Mouse (Mus musculus): ENCODE data around the gene Gm10715. TPM values are rescaled to one million over a fixed set of nuclear protein-coding genes. Genes with fewer than 3 reads are reported as not detected.
"Not testable (repeated sequence)": the region's sequence is repeated elsewhere in the genome, so short reads cannot be mapped to it uniquely, and the experiment has no call there.

Gm10715 gene
- total and polyA plus RNA-seq, 2 experiments from 2014 or later: not detected

- H3K27me3 ChIP-seq (ENCODE audit: insufficient read depth, low read length); H3K36me3 ChIP-seq (ENCODE audit: insufficient read depth); H3K4me2 ChIP-seq (ENCODE audit: low read depth); H3K4me1 ChIP-seq (ENCODE audit: insufficient read depth); DNase-seq; H3K9me3 ChIP-seq (ENCODE audit: low read length); ATAC-seq; H3K27ac ChIP-seq (ENCODE audit: low read depth, low read length); H3K4me3 ChIP-seq (ENCODE audit: low read depth, low read length); H3K9ac ChIP-seq: not testable (repeated sequence)
- 73% methylated on average over 12 of the region's 12 CpGs for whole genome bisulfite sequencing
Observed at GRCm38 (mm10) chr9:3024912-3025467, 11.7 kb upstream of the Gm10715 start, which contains the start of gene Gm10717. Gene Gm10717, plus strand, starts transcription at chr9:3025417.

DNA sequence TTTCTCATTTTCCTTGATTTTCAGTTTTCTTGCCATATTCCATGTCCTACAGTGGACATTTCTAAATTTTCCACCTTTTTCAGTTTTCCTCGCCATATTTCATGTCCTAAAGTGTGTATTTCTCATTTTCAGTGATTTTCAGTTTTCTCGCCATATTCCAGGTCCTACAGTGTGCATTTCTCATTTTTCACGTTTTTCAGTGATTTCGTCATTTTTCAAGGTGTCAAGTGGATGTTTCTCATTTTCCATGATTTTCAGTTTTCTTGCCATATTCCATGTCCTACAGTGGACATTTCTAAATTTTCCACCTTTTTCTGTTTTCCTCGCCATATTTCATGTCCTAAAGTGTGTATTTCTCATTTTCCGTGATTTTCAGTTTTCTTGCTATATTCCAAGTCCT is 11.0 kb upstream of the Gm10715 start:
- not testable (repeated sequence) for ATAC-seq; H3K4me3 ChIP-seq (ENCODE audit: low read depth, low read length); H3K9me3 ChIP-seq (ENCODE audit: low read length); H3K4me2 ChIP-seq (ENCODE audit: low read depth); DNase-seq; H3K36me3 ChIP-seq (ENCODE audit: insufficient read depth); H3K27me3 ChIP-seq (ENCODE audit: insufficient read depth, low read length); H3K4me1 ChIP-seq (ENCODE audit: insufficient read depth); H3K27ac ChIP-seq (ENCODE audit: low read depth, low read length); H3K9ac ChIP-seq
- WGBS: 72% methylated on average over 4 of the region's 6 CpGs

GRCm38 (mm10) chr9:3026136-3026535 is 10.5 kb upstream of the Gm10715 start:
- 81% methylated on average over 5 of the region's 5 CpGs for WGBS
- not testable (repeated sequence) for DNase-seq; H3K27ac ChIP-seq (ENCODE audit: low read depth, low read length); H3K4me2 ChIP-seq (ENCODE audit: low read depth); H3K27me3 ChIP-seq (ENCODE audit: insufficient read depth, low read length); H3K4me1 ChIP-seq (ENCODE audit: insufficient read depth); H3K9me3 ChIP-seq (ENCODE audit: low read length); H3K9ac ChIP-seq; ATAC-seq; H3K4me3 ChIP-seq (ENCODE audit: low read depth, low read length); H3K36me3 ChIP-seq (ENCODE audit: insufficient read depth)

DNA sequence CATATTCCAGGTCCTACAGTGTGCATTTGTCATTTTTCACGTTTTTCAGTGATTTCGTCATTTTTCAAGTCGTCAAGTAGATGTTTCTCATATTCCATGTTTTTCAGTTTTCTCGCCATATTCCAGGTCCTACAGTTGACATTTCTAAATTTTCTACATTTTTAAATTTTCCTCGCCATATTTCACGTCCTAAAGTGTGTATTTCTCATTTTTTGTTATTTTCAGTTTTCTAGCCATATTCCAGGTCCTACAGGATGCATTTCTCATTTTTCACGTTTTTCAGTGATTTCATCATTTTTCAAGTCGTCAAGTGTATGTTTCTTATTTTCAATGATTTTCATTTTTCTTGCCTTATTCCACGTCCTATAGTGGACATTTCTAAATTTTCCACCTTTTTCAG is 9.9 kb upstream of the Gm10715 start:
- not testable (repeated sequence) for H3K27me3 ChIP-seq (ENCODE audit: insufficient read depth, low read length); DNase-seq; H3K4me2 ChIP-seq (ENCODE audit: low read depth)

DNA sequence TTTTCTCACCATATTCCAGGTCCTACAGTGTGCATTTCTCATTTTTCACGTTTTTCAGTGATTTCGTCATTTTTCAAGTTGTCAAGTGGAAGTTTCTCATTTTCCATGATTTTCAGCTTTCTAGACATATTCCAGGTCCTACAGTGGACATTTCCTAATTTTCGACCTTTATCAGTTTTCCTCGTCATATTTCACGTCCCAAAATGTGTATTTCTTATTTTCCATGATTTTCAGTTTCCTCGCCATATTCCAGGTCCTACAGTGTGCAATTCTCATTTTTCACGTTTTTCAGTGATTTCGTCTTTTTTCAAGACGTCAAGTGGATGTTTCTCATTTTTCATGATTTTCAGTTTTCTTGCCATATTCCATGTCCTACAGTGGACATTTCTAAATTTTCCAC is 9.5 kb upstream of the Gm10715 start:
- H3K36me3 ChIP-seq (ENCODE audit: insufficient read depth); H3K9ac ChIP-seq; H3K4me2 ChIP-seq (ENCODE audit: low read depth); H3K4me3 ChIP-seq (ENCODE audit: low read depth, low read length); H3K27me3 ChIP-seq (ENCODE audit: insufficient read depth, low read length); H3K27ac ChIP-seq (ENCODE audit: low read depth, low read length); H3K4me1 ChIP-seq (ENCODE audit: insufficient read depth); H3K9me3 ChIP-seq (ENCODE audit: low read length): not testable (repeated sequence)
- 0 out of 2 replicates have a peak, but pooled peaks have one; percentile 7 for ATAC-seq
- 76% methylated on average over 9 of the region's 9 CpGs for WGBS
- DNase-seq: peak; percentile 52

More for the DNA sequence above, 9.9 kb upstream of the Gm10715 start:
- H3K27ac ChIP-seq (ENCODE audit: low read depth, low read length); ATAC-seq; H3K36me3 ChIP-seq (ENCODE audit: insufficient read depth); H3K9ac ChIP-seq; H3K4me1 ChIP-seq (ENCODE audit: insufficient read depth); H3K9me3 ChIP-seq (ENCODE audit: low read length); H3K4me3 ChIP-seq (ENCODE audit: low read depth, low read length): not testable (repeated sequence)
- WGBS: 71% methylated on average over 9 of the region's 9 CpGs

DNA sequence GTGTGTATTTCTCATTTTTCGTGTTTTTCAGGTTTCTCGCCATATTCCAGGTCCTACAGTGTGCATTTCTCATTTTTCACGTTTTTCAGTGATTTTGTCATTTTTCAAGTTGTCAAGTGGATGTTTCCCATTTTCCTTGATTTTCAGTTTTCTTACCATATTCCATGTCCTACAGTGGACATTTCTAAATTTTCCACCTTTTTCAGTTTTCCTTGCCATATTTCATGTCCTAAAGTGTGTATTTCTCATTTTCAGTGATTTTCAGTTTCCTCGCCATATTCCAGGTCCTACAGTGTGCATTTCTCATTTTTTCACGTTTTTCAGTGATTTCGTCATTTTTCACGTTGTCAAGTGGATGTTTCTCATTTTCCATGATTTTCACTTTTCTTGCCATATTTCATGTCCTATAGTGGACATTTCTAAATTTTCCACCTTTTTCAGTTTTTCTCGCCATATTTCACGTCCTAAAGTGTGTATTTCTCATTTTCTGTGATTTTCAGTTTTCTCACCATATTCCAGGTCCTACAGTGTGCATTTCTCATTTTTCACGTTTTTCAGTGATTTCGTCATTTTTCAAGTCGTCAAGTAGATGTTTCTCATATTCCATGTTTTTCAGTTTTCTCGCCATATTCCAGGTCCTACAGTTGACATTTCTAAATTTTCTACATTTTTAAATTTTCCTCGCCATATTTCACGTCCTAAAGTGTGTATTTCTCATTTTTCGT is 7.2 kb upstream of the Gm10715 start:
- H3K4me3 ChIP-seq (ENCODE audit: low read depth, low read length); H3K4me2 ChIP-seq (ENCODE audit: low read depth); DNase-seq; H3K27ac ChIP-seq (ENCODE audit: low read depth, low read length); H3K9me3 ChIP-seq (ENCODE audit: low read length); H3K4me1 ChIP-seq (ENCODE audit: insufficient read depth); H3K36me3 ChIP-seq (ENCODE audit: insufficient read depth); ATAC-seq; H3K9ac ChIP-seq; H3K27me3 ChIP-seq (ENCODE audit: insufficient read depth, low read length): not testable (repeated sequence)
- 70% methylated on average over 11 of the region's 16 CpGs for WGBS

DNA sequence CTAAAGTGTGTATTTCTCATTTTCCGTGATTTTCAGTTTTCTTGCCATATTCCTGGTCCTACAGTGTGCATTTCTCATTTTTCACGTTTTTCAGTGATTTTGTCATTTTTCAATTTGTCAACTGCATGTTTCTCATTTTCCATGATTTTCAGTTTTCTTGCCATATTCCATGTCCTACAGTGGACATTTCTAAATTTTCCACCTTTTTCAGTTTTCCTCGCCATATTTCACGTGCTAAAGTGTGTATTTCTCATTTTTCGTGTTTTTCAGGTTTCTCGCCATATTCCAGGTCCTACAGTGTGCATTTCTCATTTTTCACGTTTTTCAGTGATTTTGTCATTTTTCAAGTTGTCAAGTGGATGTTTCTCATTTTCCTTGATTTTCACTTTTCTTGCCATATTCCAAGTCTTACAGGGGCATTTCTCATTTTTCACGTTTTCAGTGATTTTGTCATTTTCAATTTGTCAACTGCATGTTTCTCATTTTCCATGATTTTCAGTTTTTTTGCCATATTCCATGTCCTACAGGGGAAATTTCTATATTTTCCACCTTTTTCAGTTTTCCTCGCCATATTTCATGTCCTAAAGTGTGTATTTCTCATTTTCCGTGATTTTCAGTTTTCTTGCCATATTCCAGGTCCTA is 5.9 kb upstream of the Gm10715 start:
- not testable (repeated sequence) for H3K27ac ChIP-seq (ENCODE audit: low read depth, low read length); H3K4me2 ChIP-seq (ENCODE audit: low read depth); H3K27me3 ChIP-seq (ENCODE audit: insufficient read depth, low read length); H3K36me3 ChIP-seq (ENCODE audit: insufficient read depth); H3K4me3 ChIP-seq (ENCODE audit: low read depth, low read length); H3K4me1 ChIP-seq (ENCODE audit: insufficient read depth); H3K9ac ChIP-seq; H3K9me3 ChIP-seq (ENCODE audit: low read length)
- WGBS: 69% methylated on average over 2 of the region's 10 CpGs
- DNase-seq: peak; percentile 91
- ATAC-seq: 0 out of 2 replicates have a peak, but pooled peaks have one; percentile 28

DNA sequence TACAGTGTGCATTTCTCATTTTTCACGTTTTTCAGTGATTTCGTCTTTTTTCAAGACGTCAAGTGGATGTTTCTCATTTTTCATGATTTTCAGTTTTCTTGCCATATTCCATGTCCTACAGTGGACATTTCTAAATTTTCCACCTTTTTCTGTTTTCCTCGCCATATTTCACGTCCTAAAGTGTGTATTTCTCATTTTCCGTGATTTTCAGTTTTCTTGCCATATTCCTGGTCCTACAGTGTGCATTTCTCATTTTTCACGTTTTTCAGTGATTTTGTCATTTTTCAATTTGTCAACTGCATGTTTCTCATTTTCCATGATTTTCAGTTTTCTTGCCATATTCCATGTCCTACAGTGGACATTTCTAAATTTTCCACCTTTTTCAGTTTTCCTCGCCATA is 2.4 kb upstream of the Gm10715 start, which contains the start of gene Gm17535:
TSS of gene Gm17535 (plus strand) at position 301 of the 400 bp plus-strand sequence.
- H3K27ac ChIP-seq (ENCODE audit: low read depth, low read length); H3K4me1 ChIP-seq (ENCODE audit: insufficient read depth); ATAC-seq; H3K4me3 ChIP-seq (ENCODE audit: low read depth, low read length); DNase-seq; H3K36me3 ChIP-seq (ENCODE audit: insufficient read depth); H3K9me3 ChIP-seq (ENCODE audit: low read length); H3K9ac ChIP-seq; H3K27me3 ChIP-seq (ENCODE audit: insufficient read depth, low read length); H3K4me2 ChIP-seq (ENCODE audit: low read depth): not testable (repeated sequence)
- no CpG with 5 or more reads among the region's 8 CpGs for WGBS

DNA sequence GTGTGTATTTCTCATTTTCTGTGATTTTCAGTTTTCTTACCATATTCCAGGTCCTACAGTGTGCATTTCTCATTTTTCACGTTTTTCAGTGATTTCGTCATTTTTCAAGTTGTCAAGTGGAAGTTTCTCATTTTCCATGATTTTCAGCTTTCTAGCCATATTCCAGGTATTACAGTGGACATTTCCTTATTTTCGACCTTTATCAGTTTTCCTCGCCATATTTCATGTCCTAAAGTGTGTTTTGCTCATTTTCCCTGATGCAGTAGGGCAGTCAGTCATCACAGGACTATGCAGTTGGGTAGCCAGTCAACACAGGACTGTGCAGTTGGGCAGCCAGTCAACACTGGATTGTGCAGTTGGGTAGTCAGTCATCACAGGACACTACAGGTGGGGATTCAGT is 1.5 kb downstream of the Gm10715 start:
- WGBS: 65% methylated on average over 4 of the region's 4 CpGs
- H3K36me3 ChIP-seq (ENCODE audit: insufficient read depth); H3K4me1 ChIP-seq (ENCODE audit: insufficient read depth); H3K4me2 ChIP-seq (ENCODE audit: low read depth); H3K27me3 ChIP-seq (ENCODE audit: insufficient read depth, low read length); H3K4me3 ChIP-seq (ENCODE audit: low read depth, low read length); ATAC-seq; H3K9me3 ChIP-seq (ENCODE audit: low read length); H3K27ac ChIP-seq (ENCODE audit: low read depth, low read length); H3K9ac ChIP-seq: not testable (repeated sequence)
- peak; percentile 1 for DNase-seq

All from forebrain, postnatal 0 days (tissue).